Mouse (Mus musculus) gastrocnemius, postnatal 25 days (tissue): Measurements from ENCODE around the gene Fndc10. TPM values are rescaled to one million over a fixed set of nuclear protein-coding genes. Genes with fewer than 3 reads are reported as not detected.
A peak's percentile ranks its signal among the peaks of the same experiment; 100 is the strongest.
"Not testable (repeated sequence)": the region's sequence is repeated elsewhere in the genome, so short reads cannot be mapped to it uniquely, and the experiment has no call there.

Experiments
- DNase-seq: peaks from one replicate; pipeline ENCODE4 v3.0.0; 2022
- long read RNA-seq, 2 experiments: library from polyadenylated mRNA; stranded (forward); transcript quantifications; one replicate each; pipeline ENCODE4 v2.0.0; 2021
- total RNA-seq, 2 experiments: library from RNA; stranded (reverse); gene quantifications; 1 replicate in 1 of 2; 2 replicates in 1 of 2; pipeline ENCODE4 v1.2.3; 2021

The Fndc10 gene
- total RNA-seq, result 1 to 10 TPM; 1.5 to 1.7 TPM
- long read RNA-seq, experiment 1, partial matches to known transcripts, result 2 of 4 reads
- long read RNA-seq, experiment 1, other reads (novel, unspliced or antisense), result 2 of 4 reads
- long read RNA-seq, experiment 2, partial matches to known transcripts, result 0 of 3 reads
- long read RNA-seq, experiment 2, other reads (novel, unspliced or antisense), result 1 of 3 reads

- DNase-seq, result peak; percentile 58
These were observed at the start of gene Fndc10 for GRCm38 (mm10) chr4:155694111-155694481. Fndc10 (plus strand) TSS chr4:155694342.

- DNase-seq, result not testable (repeated sequence)
These were observed 48.8 kb upstream of the Fndc10 start, which contains the start of gene Gm10563 for GRCm38 (mm10) chr4:155645308-155645707. Gm10563 (minus strand) TSS chr4:155645408.

DNA sequence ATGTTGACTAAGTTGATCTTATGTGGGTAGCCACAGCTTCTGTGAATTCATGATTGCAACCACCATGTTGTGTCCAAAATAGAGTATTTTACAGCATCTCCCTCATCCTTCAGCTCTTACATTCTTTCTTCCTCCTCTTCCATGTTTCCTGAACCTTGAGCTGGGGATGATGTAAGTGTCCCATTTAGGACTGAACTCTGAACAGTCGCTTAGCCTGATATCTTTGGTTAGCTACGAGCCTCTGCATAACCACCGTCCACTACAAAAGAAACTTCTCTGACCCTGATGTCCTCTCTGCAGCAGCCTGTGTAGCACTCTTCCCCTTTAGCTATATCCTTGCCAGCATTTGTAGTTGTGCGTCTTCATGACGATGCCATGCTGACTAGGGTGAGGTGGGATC, 48.4 kb upstream of the Fndc10 start:
- no peak for DNase-seq

DNA sequence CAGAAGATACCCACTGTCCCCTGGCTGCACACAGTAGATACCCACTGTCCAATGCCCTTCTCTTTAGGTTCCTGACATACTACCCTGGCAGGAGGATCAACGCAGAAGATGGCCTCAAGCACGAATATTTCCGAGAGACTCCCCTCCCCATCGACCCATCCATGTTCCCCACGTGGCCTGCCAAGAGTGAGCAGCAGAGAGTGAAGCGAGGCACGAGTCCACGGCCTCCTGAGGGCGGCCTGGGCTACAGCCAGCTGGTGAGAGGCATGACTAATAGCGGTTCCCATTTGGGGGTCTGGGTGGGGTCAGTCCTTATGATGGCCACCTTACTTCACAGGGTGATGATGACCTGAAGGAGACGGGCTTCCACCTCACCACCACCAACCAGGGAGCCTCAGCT, 44.8 kb upstream of the Fndc10 start:
- no peak for DNase-seq

DNA sequence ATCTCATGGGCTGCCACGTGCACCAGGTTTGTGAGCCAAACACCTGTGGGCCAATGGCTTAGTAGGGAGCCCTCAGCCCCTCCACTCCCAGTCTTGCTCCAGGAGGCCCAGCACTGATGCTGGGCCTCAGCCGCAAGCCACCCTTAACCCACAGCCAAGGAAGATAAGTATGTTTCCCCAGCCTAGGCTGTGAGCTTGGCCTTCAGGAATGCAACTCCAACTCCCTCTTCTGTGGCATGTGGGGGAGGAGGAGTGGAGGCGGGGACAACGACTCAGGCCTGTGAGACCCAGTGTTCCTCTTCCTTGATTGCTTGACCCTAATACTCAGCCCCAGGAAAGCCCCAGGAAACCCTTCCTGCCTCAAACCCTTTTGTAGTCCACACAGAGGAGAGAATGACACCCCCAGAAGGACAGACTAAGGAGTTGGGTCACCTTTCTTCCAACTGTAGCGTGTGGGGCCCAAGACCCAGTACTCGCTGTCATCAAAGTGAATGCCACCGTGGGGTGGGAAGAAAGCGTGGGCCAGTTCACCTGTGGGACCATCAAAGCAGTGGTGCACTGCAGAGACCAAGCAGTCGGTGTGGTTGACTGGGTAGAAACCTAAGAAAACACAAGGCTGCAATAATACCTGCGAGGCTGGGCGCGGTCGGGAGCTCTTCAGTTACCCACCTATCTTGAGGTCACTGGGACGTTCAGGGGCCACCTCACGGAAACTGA, 42.4 kb upstream of the Fndc10 start:
- DNase-seq, result no peak

- DNase-seq, result no peak
These were observed 41.7 kb upstream of the Fndc10 start for GRCm38 (mm10) chr4:155652283-155653085.

- peak; percentile 49 for DNase-seq
These were observed 41.1 kb upstream of the Fndc10 start, which contains the start of gene Mmp23 for GRCm38 (mm10) chr4:155653086-155653450. Mmp23 (minus strand) TSS chr4:155653384.

- no peak for DNase-seq
These were observed 40.5 kb upstream of the Fndc10 start for GRCm38 (mm10) chr4:155653451-155654182.

GRCm38 (mm10) chr4:155654183-155654455, 40.0 kb upstream of the Fndc10 start:
- DNase-seq, result no peak

- peak; percentile 58 for DNase-seq
These were observed 39.5 kb upstream of the Fndc10 start for GRCm38 (mm10) chr4:155654456-155655298.

DNA sequence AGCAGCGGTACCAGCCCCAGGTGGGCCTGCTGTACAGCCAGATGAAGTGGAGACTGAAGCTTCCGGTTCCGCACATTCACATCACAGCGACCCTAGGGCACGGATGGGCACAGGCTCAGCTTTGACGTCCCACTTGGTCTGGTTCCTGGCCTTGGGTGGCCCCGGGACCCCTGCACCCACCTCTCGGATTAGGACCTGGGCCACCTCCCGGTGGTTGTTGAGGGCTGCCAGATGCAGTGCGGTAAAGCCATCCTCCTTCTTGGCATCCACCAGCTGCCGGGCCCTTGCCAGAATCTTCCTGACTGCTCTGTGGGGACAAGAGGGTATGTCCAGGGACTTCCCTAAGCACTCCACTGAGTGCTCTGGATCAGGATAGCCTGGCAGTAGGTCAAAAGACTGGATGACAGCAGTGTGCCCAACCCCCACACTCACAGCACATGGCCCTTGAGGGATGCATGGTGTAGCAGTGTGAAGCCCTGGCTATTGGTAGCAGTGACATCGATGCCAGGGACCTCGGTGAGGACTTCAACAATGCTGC, 37.9 kb upstream of the Fndc10 start:
- DNase-seq, result no peak

GRCm38 (mm10) chr4:155658961-155659360, 35.2 kb upstream of the Fndc10 start:
- DNase-seq, result no peak

DNA sequence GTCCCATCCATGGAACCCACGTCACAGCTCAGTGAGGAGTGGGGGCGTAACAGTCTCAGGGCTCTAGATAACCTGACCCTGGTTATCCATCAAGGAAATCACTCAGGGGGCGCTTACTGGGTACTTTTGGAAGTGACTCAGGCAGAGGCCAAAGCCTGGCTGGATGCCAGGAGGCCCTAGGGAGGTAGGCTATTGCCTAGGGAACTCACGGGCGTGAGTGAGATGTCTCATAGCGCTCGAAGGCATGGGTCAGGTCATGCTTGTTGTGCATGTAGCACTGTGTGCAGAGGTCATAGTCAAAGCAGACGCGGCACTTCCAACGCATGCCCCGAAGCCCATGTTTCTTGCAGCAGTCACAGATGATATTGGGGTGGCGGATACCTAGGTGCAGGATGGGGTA, 33.5 kb upstream of the Fndc10 start:
- no peak for DNase-seq

DNA sequence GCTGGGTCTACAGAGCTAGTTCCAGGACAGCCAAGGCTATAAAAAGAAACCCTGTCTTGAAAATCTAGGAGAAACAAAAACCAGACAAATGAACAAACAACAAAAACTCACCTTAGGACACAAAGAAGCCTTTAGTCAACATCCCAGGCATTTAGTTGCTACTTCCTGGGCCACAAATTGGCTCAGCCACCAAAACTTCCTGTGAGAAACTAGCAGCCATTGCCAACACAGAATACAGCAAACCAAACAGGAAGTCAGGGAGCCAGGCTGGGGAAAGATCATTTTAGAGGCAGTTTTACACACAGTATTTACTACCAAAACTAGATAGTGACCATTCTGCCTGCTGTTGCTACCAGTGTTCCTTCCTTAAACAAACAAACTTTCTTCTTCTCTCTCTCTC, 27.2 kb upstream of the Fndc10 start:
- no peak for DNase-seq

DNA sequence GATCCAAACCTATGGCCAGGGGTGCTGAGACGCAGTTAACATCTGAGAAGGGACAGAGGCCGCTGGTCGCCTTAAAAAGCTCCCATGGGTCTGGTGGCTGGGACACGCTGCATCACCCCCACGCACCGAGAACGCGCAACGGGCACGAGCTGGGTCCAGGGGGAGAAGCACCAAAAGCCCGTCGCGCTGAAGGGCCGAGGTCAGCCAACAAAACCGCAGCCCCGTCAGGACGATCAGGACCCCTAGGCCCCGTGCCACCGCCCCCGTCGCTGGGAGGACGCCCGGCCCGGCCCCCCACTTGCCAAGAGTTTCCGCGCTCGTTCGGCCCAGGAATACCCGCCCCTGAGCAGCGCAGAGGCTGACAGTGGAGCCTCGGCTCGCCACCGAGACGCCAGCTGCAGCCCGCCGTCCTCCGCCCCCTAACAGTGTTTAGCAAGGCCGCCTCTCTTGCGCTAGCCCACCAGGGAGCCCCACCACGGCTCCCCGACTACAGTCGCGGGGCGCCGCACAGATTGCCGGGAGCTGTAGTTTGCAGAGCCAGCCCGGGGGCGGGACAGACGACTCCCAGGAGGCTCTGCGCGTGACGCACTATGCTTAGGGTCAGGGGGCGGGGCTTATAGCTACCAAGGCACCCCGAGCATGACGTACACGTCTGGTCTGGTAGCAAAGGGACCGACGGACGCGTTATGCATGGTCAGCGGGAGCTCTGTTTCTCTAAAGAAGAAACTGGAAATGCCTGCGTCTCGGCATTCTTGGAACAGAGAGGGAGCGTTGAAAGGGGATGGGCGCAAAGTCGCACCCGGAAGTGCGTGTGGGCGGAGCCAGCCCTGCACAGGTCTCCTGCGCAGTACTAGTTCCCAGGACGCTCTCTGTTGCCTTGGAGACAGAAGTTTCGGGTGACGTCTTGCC, 25.2 kb upstream of the Fndc10 start, which contains the start of gene Mib2:
Gene Mib2 (minus strand): TSS at position 510 of the 909 bp plus-strand sequence.
- DNase-seq, result peak; percentile 95

DNA sequence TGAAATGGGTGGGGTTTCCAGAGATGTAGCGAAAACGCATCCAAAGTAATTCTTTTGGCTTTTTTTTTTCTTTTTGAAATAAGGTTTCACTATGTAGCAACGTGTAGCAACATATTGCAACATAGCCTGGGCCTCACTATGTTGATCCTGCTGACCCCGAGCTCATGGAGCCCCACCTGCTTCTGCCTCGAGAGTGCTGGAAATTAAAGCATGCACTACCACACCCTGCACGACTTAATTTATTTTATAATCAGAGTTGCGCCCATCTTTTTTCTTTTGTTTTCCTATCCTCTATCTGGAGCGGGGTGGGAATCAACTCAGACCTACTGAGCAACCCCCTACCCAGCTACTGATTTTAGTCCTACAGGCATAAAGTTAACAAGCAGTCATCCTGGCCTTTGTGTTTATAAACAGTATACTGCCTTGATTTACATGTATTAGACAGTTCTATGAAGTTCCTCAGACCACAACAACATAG, 24.5 kb upstream of the Fndc10 start:
- no peak for DNase-seq

DNA sequence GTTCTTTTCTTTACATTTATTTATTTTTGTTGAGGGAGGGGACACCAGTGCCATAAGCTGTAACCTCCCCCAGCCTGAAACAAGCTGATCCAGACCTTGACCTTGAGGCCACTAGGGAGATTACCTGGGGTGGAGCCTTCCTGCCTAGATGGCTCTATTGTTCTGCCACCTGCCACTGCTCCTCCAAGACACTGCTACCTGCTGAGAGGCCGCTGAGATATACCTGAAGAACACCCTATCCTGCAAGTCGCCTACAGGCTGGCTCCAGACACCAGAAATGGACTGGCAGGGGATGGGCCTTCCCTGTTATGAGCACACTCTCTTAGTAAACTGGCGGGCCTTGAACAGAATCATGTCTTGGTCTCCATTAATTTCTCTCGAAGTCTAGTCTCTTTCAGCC, 23.9 kb upstream of the Fndc10 start:
- not testable (repeated sequence) for DNase-seq

GRCm38 (mm10) chr4:155672082-155672481, 22.1 kb upstream of the Fndc10 start:
- no peak for DNase-seq

- DNase-seq, result no peak
These were observed 18.2 kb upstream of the Fndc10 start for GRCm38 (mm10) chr4:155675991-155676390.

DNA sequence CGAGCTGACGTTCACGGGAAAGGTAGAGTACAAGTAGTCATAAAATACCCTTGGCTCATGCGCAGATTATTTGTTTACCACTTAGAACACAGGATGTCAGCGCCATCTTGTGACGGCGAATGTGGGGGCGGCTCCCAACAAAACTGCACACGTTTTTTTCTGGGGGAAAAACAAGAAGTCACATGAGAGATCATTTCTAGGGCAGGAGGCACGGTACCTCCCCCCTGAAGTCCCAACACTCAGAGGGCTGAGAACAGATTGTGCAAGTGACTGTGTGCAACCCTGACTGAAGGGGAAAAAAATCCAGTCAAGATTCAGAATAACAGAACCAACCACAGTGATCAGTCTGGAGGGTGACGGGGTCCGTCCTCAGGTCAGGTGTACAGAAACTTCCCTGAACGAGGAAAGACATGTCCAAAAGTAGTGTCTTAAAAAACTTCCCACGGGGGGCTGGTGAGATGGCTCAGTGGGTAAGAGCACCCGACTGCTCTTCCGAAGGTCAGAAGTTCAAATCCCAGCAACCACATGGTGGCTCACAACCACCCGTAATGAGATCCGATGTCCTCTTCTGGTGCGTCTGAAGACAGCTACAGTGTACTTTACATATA, 10.4 kb upstream of the Fndc10 start:
- DNase-seq, result not testable (repeated sequence)
